Mouse (Mus musculus): ENCODE results near the gene Hmgb1.

Hmgb1 gene

GRCm38 (mm10) chr5:149104096-149104725 is 80.1 kb downstream of the Hmgb1 start:
- no peak for DNase-seq (ENCODE audit: low spot score)

DNA sequence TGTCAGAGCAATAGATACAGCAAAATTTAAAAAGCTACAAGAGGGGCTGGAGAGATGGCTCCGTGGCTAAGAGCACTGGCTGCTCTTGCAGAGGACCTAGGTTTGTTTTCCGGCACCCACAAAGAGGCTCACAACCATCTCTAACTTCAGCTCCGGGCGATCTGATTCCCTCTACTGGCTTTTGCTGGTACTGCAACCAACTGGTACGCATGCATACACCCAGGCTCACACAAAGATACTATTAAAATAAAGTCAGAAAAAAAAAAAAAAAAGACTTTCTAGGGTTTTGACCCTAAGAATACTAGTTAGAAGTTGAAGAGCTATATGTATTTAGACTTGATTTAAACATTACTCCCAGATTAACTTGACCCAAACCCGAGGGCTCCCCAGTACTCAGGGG is 82.4 kb downstream of the Hmgb1 start:
- no peak for DNase-seq (ENCODE audit: low spot score)

GRCm38 (mm10) chr5:149100091-149100490 is 84.2 kb downstream of the Hmgb1 start:
- no peak for DNase-seq (ENCODE audit: low spot score)

GRCm38 (mm10) chr5:149099009-149099408 is 85.3 kb downstream of the Hmgb1 start:
- no peak for DNase-seq (ENCODE audit: low spot score)

GRCm38 (mm10) chr5:149097841-149098240 is 86.4 kb downstream of the Hmgb1 start:
- no peak for DNase-seq (ENCODE audit: low spot score)

DNA sequence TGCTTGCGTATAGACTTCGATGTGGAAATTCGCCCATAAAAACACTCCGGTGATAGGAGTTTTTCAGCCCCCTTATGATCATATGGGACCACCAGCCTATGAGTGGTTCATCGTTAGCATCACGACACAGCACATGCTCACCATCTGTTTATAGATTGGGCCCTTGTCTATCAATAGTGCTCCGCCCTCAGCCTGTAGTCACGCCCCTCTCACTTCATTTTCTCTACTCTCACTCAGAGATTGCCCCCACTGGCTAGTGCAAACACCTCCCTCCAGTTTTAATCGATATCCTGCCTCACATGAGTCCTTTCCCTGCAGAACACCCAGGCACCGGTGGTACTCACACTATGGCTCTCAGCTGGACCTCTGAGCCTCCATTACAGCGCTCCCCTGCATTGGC is 88.0 kb downstream of the Hmgb1 start:
- DNase-seq (ENCODE audit: low spot score), result no peak

GRCm38 (mm10) chr5:149092926-149093325 is 91.4 kb downstream of the Hmgb1 start:
- no peak for DNase-seq (ENCODE audit: low spot score)

DNA sequence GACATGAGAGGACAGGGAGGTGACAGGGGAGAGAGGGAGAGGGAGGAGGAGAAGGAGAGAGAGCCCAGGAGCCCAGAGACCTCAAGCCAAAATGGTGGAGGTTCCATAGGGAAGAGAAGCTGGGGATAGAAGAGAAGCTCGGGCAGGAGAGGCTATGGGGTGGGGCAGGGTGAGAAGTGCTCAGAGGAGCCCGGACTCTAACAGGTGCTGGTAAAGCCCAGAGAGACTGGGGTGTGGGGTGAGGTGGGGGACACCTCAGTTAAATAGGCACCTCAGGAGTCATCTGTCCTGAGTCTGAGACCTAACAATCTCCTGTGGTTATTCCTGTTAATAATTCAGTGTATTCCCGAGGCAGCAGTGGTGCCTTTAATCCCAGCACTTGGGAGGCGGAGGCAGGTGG is 91.8 kb downstream of the Hmgb1 start:
- DNase-seq (ENCODE audit: low spot score), result no peak

DNA sequence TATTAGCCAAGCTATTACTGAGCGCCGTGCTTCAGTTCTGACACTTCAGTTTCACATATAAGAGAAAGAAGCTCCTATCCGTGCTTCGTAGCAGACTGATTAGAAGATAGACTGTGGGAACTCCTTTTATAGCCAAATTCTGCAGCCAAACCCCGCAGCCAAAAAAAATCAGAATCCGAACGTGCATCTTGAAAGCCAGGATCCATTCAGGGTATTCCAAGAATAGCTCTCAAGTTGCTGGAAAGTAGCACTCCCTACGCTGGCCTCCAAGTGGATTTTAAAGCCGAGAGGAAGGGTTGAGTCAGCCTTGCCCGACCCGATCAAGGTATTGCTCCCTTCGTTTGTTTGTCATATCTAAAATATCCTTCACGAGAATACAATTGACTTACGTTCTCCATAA is 93.0 kb downstream of the Hmgb1 start:
- no peak for DNase-seq (ENCODE audit: low spot score)

- DNase-seq (ENCODE audit: low spot score), result no peak
These were observed 94.4 kb downstream of the Hmgb1 start for GRCm38 (mm10) chr5:149089860-149090259.

DNA sequence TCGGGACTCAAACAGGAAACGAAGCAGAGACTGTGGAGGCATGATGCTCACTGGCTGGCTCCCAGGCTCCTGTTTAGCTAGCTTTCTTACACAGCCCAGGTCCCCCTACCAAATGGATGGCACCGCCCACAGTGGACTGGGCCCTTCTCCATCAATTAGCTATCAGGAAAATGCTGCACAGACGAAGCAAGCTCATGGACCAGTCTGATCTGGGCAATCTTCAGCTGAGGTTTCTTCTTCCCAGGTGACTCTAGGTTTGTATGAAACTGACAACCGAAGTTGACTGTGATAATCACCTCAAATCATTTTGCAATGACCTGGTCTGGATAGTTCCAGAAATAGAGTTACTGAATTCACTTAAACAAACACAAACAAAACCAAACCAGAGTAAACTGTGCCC is 94.8 kb downstream of the Hmgb1 start:
- DNase-seq (ENCODE audit: low spot score), result no peak

- no peak for DNase-seq (ENCODE audit: low spot score)
These were observed 95.4 kb downstream of the Hmgb1 start for GRCm38 (mm10) chr5:149088891-149089290.

DNA sequence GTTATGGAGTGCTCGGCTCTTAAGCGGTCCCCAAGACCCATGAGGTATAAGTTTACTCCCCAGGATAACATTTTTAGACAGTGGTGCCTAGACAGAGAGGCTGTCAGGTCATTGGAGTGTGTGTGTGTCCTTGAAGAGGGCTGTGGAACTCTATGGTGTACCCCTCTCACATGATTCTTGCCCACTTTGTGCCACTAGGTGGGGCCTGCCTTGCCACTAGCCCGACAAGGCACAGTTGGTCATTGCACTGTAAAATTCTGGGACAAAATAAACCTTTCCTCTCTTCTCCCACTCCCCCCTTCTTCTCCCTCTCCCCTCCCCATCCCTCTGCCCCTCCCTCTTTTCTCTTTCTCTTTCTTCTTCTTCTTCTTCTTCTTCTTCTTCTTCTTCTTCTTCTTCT is 96.1 kb downstream of the Hmgb1 start:
- DNase-seq (ENCODE audit: low spot score), result no peak

DNA sequence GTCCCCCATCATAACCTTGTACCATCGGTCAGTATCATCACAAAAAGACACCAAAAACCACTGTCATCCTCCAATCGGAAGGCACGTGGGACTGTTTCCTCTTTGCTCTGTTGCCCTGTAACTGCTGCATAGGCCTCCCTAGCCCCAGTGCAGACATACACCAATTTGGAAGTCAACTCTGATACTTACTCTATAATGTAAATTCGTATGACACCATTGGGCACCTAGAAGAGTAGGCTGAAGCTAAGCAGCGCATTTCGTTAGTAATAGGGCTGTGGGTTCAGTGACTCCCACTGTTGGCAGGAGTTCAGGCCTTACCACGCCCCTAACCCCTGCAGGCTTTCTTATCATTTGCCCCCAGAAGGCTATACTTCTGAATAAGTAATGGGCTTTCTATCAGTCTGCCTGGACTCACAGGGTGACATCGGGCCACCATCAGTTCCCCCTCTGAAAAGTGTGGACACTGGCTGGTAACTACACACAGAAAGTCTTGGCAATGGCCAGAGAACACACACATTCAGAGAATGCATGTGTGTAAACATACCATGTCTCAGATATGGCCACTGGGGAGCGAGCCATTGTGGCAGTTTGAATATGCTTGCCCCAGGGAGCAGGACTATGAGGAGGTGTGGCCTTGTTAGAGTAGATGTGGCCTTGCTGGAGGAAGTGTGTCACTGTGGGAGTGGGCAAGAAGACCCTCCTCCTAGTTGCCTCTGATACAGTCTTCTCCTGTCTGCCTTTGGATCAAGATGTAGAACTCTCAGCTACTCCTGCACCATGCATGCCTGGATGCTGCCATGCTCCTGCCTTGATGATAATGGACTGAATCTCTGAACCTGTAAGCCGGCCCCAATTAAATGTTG is 97.7 kb downstream of the Hmgb1 start:
- DNase-seq (ENCODE audit: low spot score), result no peak

- DNase-seq (ENCODE audit: low spot score), result no peak
These were observed 103.8 kb downstream of the Hmgb1 start for GRCm38 (mm10) chr5:149080466-149080865.

GRCm38 (mm10) chr5:149079758-149080150 is 104.5 kb downstream of the Hmgb1 start:
- DNase-seq (ENCODE audit: low spot score), result no peak

DNA sequence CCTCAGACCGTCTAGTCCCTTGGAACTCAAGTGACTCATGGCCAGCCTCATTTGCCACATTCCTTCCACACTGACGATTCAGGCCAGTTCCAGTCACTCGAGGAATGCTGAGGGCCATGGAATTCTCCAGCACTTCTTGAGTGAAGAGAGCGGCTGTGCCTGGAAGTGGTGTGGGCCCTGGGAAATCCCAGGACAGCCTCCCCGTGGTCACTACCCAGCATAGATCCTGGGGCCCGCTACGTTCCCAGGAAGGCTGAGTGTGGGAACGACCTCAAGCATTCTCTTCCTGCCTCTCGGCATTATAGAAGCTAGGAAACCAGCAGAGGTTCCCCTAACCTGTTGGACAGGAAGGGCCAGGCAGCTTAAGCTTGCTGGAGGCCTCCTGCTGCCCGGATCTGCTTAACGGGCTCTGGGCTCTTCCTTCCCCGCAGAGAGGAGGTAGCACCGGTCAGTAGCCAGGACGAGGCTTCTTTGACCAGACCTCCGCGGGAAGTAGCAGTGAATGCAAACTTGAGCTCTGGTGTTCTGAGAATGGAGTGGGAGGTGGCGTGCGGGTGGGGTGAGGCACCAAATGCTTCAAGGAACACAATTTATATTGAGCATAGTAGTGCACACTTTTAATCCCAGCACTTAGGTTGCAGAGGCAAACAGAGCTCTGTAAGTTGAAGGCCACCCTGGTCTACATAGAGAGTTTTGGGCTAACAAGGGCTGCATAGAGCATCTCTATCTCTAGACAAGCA is 105.1 kb downstream of the Hmgb1 start:
- DNase-seq (ENCODE audit: low spot score), result no peak

DNA sequence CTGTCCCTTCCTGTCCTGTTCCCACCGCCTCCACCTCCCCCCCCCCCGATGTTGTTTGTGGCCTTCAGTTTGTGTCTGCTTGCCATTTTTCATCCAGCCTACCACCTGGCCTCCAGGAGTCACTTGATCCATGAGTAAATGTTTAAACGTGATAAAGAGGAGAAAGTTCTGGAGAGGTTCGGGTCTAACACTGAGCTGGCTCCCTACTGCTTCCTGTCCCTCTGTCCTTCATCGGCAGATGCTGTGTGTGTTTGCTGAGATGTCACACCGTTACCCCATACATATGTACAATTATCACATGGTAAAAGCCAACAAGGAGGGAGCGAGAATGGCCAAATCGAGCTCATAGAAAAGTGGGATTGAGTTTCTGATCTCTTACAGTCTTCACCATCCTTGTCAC is 107.2 kb downstream of the Hmgb1 start:
- DNase-seq (ENCODE audit: low spot score), result no peak

DNA sequence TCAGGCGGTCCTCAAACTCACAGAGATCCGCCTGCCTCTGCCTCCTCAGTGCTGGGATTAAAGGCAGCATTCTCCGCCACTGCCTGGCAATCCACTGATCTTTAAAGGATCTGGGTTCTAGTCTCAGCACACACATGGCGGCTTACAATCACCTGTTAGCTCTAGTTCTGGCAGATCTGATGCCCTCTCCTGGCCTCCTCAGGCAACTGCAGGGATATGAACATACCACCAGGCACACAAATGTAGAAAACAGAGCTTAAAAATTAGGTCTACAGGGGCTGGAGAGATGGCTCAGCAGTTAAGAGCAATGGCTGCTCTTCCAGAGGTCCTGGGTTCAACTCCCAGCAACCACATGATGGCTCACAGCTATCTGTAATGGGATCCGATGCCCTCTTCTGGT is 112.7 kb downstream of the Hmgb1 start:
- DNase-seq (ENCODE audit: low spot score), result no peak

DNA sequence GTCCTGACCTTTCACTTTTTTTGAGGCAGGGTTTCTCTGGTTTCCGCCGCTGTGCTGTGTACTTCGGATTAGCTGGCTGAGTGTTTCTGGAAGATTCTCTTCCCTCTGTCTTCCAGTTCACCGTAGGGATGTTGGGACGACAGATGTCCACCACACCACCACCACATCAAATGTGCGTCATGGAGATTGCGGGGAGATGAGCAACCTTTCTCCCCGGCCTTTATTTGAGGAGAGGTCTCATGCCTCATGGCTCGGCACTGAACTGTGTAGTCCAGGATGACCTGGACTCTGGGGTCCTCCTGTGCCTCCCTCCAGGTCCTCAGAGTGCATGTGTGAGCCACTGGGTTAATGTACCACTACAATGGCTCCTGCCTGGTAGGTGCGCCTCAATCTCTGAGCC is 115.5 kb downstream of the Hmgb1 start:
- no peak for DNase-seq (ENCODE audit: low spot score)

- no peak for DNase-seq (ENCODE audit: low spot score)
These were observed 116.0 kb downstream of the Hmgb1 start for GRCm38 (mm10) chr5:149068247-149068740.

- DNase-seq (ENCODE audit: low spot score), result no peak
These were observed 116.8 kb downstream of the Hmgb1 start for GRCm38 (mm10) chr5:149067501-149067961.

- no peak for DNase-seq (ENCODE audit: low spot score)
These were observed 121.5 kb downstream of the Hmgb1 start for GRCm38 (mm10) chr5:149062833-149063232.
